Mouse (Mus musculus): ENCODE results near the gene Grasp.

DNA sequence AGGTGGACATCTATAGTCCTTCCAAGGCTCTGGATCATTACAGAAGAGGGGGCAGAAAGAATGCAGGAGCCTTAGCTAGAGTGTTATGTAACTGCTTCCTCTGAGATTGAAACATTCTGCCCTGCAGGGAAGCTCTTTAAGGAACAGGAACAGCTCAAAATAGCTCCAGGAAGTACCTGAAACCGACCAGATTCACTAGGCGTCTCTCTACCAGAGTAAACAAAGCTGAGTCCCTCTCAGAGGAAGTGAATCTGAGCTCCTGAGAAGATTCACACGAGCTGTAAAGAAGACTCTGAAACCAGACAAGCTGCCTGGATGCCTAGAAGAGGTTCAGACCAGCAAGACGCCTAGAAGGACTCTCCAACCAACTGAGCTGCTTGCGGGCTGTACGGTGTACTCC, 28.6 kb downstream of the Grasp start:
- TF ChIP-seq CTCF (IDR thresholded peaks at IDR 0.05; ENCODE audit: insufficient read depth, low read length) (no peak), POLR2A (IDR thresholded peaks at IDR 0.05; ENCODE audit: borderline replicate concordance, extremely low read depth, low read depth, low read length) (no peak)

Data from lung, adult 2 months (tissue).